Mouse (Mus musculus) forebrain, embryonic 14.5 days (tissue): ENCODE data around the gene Coil. TPM values are rescaled to one million over a fixed set of nuclear protein-coding genes. Genes with fewer than 3 reads are reported as not detected.

ENCODE experiments used
- ATAC-seq: fragments of 200-750 bp; cut with Nextera tagmentation; 2 replicates; pipeline ENCODE4 v1.8.0; 2017; ENCODE audit warnings: mild to moderate bottlenecking, moderate library complexity
- DNase-seq: peaks from one replicate; pipeline ENCODE4 v3.0.0-alpha.2; 2015; ENCODE audit warnings: low spot score
- H3K27ac ChIP-seq: fragments of 300-500 bp; sonication (generic); 2 replicates; pipeline ENCODE4 v1.5.1; 2014; ENCODE audit warnings: low read depth, mild to moderate bottlenecking, control low read depth, low read length, moderate library complexity
- H3K27me3 ChIP-seq: fragments of 300-500 bp; sonication (generic); replicated peaks from 2 replicates; pipeline ENCODE4 v1.6.1; 2014; ENCODE audit warnings: low read length, control low read depth, mixed read lengths; ENCODE audit not compliant: control insufficient read depth, insufficient read depth
- H3K36me3 ChIP-seq: fragments of 300-500 bp; sonication (generic); 2 replicates; pipeline ENCODE4 v1.6.1; 2014; ENCODE audit warnings: low read length, control low read depth; ENCODE audit not compliant: control insufficient read depth, insufficient read depth
- H3K4me1 ChIP-seq: fragments of 300-500 bp; sonication (generic); 2 replicates; pipeline ENCODE4 v1.6.1; 2014; ENCODE audit warnings: antibody characterized with exemption, low read length, control low read depth; ENCODE audit not compliant: control insufficient read depth, insufficient read depth
- H3K4me2 ChIP-seq: fragments of 300-500 bp; sonication (generic); 2 replicates; pipeline ENCODE4 v1.6.1; 2014; ENCODE audit warnings: mild to moderate bottlenecking, control low read depth, low read length
- H3K4me3 ChIP-seq: fragments of 300-500 bp; sonication (generic); 2 replicates; pipeline ENCODE4 v1.5.1; 2014; ENCODE audit warnings: low read depth, low read length, control low read depth
- H3K9ac ChIP-seq: fragments of 300-500 bp; sonication (generic); 2 replicates; pipeline ENCODE4 v1.6.1; 2014; ENCODE audit warnings: mild to moderate bottlenecking, low read length, control low read depth, moderate library complexity
- H3K9me3 ChIP-seq: fragments of 300-500 bp; sonication (generic); replicated peaks from 2 replicates; pipeline ENCODE4 v1.6.1; 2016; ENCODE audit warnings: low read length, control low read depth, mixed read lengths; ENCODE audit not compliant: control insufficient read depth
- WGBS: fragments of 180-500 bp; shearing (Covaris S2); extraction: QIAGEN DNeasy Blood & Tissue Kit; methylation state at CpG from one replicate; pipeline ENCODE4 v1.1.7; 2014; 5-methylcytosine and 5-hydroxymethylcytosine counted together
- polyA plus RNA-seq: library from polyadenylated mRNA; unstranded; fragments of >200 nt; fragmentation: Nextera tagmentation; extraction: Ambion mirVana; gene quantifications from 2 replicates; pipeline ENCODE4 v1.2.1, GENCODE M21; 2014

The Coil gene
- polyA plus RNA-seq, 1 experiment from 2014 or later: 17.1 TPM

GRCm38 (mm10) chr11:88998974-88999722 is 29.1 kb downstream of the Coil start, which contains the start of gene Trim25:
Trim25 (plus strand) TSS chr11:88999376.
- Histone ChIP-seq H3K4me2 (peak within 1 kb of the TSS; percentile 48), H3K4me1 (no peaks in the 10 kb centered on the region), H3K36me3 (no peaks in the 10 kb centered on the region), H3K27me3 (peaks cover 15% of the 10 kb centered on the region), H3K9ac (peak within 1 kb of the TSS; percentile 21; the same call in 1 of the 2 replicates), H3K4me3 (peak within 1 kb of the TSS; percentile 36), H3K9me3 (no peaks in the 10 kb centered on the region), H3K27ac (no peak within 1 kb of the TSS)
- peak; percentile 70 for ATAC-seq
- DNase-seq: peak; percentile 77
- WGBS: 3% methylated on average over 48 of the region's 48 CpGs

DNA sequence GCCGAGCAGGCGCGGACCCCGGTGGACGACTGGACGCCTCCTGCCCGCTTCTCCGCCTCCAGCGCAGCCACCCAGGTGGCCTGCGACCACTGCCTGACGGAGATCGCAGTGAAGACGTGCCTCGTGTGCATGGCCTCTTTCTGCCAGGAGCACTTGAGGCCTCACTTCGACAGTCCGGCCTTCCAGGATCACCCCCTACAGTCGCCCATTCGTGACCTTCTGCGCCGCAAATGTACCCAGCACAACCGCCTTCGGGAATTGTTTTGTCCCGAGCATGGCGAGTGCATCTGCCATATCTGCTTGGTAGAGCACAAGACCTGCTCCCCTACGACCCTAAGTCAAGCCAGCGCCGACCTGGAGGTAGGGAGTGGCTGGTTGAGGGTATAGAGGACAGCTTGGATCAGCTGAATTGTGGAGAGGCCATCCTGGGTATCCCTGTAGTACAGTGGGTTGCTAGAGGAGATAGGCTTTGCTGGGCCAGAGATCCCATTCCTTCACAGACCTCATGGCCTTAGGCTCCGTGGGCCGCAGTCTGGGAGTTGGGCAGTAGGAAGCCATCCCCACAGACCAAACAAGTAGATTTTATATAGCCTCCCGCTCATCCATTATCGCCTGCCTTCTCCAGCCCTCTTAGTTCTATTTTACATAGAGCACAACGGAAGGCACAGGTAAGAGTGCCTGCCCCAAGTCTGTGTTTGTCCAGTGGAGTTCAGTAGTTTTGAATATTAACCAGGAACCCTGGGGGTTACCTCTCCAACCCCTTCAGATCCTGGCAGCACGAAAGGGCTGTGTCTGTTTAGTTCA is 29.9 kb downstream of the Coil start:
- Histone ChIP-seq H3K9me3 (no peaks in the 10 kb centered on the region), H3K4me1 (no peaks in the 10 kb centered on the region), H3K4me3 (peak overlapping the region; percentile 36), H3K27ac (no peak overlapping the region), H3K36me3 (no peaks in the 10 kb centered on the region), H3K9ac (peak overlapping the region; percentile 21; the same call in 1 of the 2 replicates), H3K27me3 (peaks cover 15% of the 10 kb centered on the region), H3K4me2 (peak overlapping the region; percentile 48)
- ATAC-seq (no peak), DNase-seq (no peak)
- WGBS: 31% methylated on average over 31 of the region's 33 CpGs

GRCm38 (mm10) chr11:89000527-89000819 is 30.4 kb downstream of the Coil start:
- ATAC-seq: no peak
- DNase-seq: no peak
- Histone ChIP-seq H3K4me2 (no peak overlapping the region), H3K27me3 (peaks cover 15% of the 10 kb centered on the region), H3K9me3 (no peaks in the 10 kb centered on the region), H3K4me3 (no peak overlapping the region), H3K27ac (no peak overlapping the region), H3K36me3 (no peaks in the 10 kb centered on the region), H3K4me1 (no peaks in the 10 kb centered on the region), H3K9ac (no peak overlapping the region)

DNA sequence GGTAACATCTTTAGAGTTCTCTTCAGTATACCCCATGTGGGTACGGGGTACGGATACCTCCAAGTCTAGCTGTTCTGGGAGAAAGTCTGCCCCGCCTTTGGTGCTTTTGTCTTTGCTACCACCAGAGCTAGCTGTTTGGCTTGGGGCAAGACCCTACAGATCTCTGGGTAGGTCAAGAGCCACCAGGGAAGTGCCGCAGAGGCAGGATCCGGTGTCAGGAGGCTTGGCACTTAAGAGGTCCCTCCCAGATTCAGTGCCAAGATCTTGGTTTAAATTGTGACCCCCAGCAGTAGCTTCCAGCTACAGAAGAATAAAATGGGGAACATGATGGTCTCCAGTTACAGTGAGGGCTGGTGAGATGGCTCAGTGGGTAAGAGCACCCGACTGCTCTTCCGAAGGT is 31.5 kb downstream of the Coil start:
- H3K4me3 ChIP-seq: no peak overlapping the region
- no peaks in the 10 kb centered on the region for H3K36me3 ChIP-seq
- no peaks in the 10 kb centered on the region for H3K4me1 ChIP-seq
- H3K9me3 ChIP-seq: no peaks in the 10 kb centered on the region
- 96% methylated on average over 7 of the region's 7 CpGs for WGBS
- DNase-seq (no peak), ATAC-seq (no peak)
- peaks cover 15% of the 10 kb centered on the region for H3K27me3 ChIP-seq
- H3K4me2 ChIP-seq: no peak overlapping the region
- H3K27ac ChIP-seq: no peak overlapping the region
- no peak overlapping the region for H3K9ac ChIP-seq

GRCm38 (mm10) chr11:89002068-89002467 is 32.0 kb downstream of the Coil start:
- H3K9ac ChIP-seq: no peak overlapping the region
- H3K4me1 ChIP-seq: no peaks in the 10 kb centered on the region
- no peak for DNase-seq
- no peak overlapping the region for H3K4me3 ChIP-seq
- no peaks in the 10 kb centered on the region for H3K9me3 ChIP-seq
- H3K27ac ChIP-seq: no peak overlapping the region
- H3K36me3 ChIP-seq: no peaks in the 10 kb centered on the region
- no peak for ATAC-seq
- peaks cover 15% of the 10 kb centered on the region for H3K27me3 ChIP-seq
- H3K4me2 ChIP-seq: no peak overlapping the region
- WGBS: 89% methylated on average over 5 of the region's 5 CpGs

DNA sequence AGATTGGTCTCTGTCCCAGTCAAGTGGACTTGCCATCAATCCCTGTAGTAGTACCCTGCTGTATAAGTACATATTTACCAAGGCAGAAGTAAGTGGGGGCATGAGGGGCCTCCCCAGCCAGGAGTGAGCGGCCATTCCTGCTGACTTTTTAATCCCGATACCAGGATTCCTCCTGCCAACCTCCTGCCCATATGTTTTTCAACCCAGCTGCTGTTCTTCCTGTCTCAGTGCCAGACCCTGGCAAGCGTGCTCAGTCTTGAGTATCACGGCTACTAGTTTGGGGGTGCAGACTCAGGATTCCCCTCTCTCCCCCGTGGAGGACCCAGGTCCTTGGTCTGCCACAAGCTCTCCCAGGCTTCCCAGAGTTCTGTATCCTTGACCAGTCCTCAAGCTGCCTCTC is 32.6 kb downstream of the Coil start:
- H3K4me3 ChIP-seq: no peak overlapping the region
- no peak overlapping the region for H3K27ac ChIP-seq
- H3K9ac ChIP-seq: no peak overlapping the region
- H3K4me2 ChIP-seq: no peak overlapping the region
- no peaks in the 10 kb centered on the region for H3K4me1 ChIP-seq
- peaks cover 15% of the 10 kb centered on the region for H3K27me3 ChIP-seq
- H3K36me3 ChIP-seq: no peaks in the 10 kb centered on the region
- 74% methylated on average over 5 of the region's 5 CpGs for WGBS
- ATAC-seq (no peak), DNase-seq (no peak)
- H3K9me3 ChIP-seq: no peaks in the 10 kb centered on the region

- Histone ChIP-seq H3K27ac (no peak overlapping the region), H3K27me3 (peaks cover 14% of the 10 kb centered on the region), H3K4me3 (no peak overlapping the region), H3K36me3 (no peaks in the 10 kb centered on the region), H3K9ac (no peak overlapping the region), H3K4me2 (no peak overlapping the region), H3K4me1 (no peaks in the 10 kb centered on the region), H3K9me3 (no peaks in the 10 kb centered on the region)
- ATAC-seq (no peak), DNase-seq (no peak)
- 73% methylated on average over 6 of the region's 6 CpGs for WGBS
These were observed 33.0 kb downstream of the Coil start for GRCm38 (mm10) chr11:89003078-89003477.

DNA sequence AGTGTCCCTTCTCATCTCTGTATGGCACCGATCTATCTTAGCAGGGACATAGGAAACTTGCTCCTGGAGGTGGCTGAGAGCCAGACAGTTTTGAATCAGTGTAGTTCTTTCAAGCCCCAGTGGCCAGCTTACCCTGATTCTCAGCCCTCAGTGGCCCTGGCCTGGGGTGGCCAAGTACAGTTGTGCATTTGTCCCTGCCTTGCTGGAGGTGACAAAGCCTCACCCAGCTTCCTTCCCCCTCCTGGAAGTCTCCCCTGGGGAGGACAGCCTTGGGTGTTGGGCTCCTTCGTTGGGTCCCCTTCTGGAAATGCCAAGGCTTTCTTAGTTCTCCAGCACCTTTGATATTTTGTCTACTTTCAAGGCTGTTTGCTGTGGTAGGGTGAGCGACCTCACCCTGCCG is 33.7 kb downstream of the Coil start:
- ATAC-seq: no peak
- WGBS: 76% methylated on average over 4 of the region's 4 CpGs

DNA sequence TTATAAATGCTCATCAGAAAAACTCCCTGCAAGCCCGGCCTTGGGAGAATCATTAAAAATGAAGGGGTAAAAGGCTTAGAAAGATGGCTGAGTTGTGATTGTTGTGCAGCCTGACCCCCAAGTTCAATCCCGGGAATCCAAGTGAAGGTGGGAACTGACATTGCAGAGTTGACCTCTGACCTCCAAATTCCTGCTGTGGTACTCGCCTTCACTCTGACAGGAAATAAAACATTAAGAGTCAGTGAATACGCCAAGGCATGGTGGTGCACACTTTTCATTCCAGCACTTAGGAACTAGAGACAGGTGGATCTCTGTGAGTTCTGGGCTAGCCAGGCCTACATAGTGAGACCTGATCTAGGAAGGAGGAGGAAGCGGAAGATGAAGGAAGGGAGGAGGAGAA is 35.4 kb downstream of the Coil start:
- DNase-seq (no peak), ATAC-seq (no peak)
- Histone ChIP-seq H3K9me3 (no peaks in the 10 kb centered on the region), H3K27ac (no peak overlapping the region), H3K4me1 (no peaks in the 10 kb centered on the region), H3K4me2 (no peak overlapping the region), H3K9ac (no peak overlapping the region), H3K4me3 (no peak overlapping the region), H3K27me3 (no peaks in the 10 kb centered on the region), H3K36me3 (no peaks in the 10 kb centered on the region)
- WGBS: 88% methylated on average over 4 of the region's 5 CpGs

More for the DNA sequence above, 33.7 kb downstream of the Coil start:
- DNase-seq: no peak
- Histone ChIP-seq H3K4me3 (no peak overlapping the region), H3K4me2 (no peak overlapping the region), H3K9me3 (no peaks in the 10 kb centered on the region), H3K36me3 (no peaks in the 10 kb centered on the region), H3K27ac (no peak overlapping the region), H3K27me3 (peaks cover 12% of the 10 kb centered on the region), H3K9ac (no peak overlapping the region), H3K4me1 (no peaks in the 10 kb centered on the region)
